Mouse (Mus musculus) gastrocnemius, postnatal 14 days (tissue): ENCODE data around the gene Bnip3. TPM values are rescaled to one million over a fixed set of nuclear protein-coding genes. Genes with fewer than 3 reads are reported as not detected.

Source experiments
- DNase-seq: peaks from one replicate; pipeline ENCODE4 v3.0.0; 2021; ENCODE audit warnings: mixed read lengths
- intact Hi-C: fragments of 180-260 bp; cut with DNase I; formaldehyde crosslinking; loops from one replicate; pipeline ENCODE4 v1.15.1; 2025; ENCODE audit warnings: low total_unique reads
- total RNA-seq, 2 experiments: library from RNA; stranded (reverse); gene quantifications; 2 replicates each; pipeline ENCODE4 v1.2.3; 2021

The Bnip3 gene
- total RNA-seq, 2 experiments from 2014 or later = 96.4 to 147 TPM

DNA sequence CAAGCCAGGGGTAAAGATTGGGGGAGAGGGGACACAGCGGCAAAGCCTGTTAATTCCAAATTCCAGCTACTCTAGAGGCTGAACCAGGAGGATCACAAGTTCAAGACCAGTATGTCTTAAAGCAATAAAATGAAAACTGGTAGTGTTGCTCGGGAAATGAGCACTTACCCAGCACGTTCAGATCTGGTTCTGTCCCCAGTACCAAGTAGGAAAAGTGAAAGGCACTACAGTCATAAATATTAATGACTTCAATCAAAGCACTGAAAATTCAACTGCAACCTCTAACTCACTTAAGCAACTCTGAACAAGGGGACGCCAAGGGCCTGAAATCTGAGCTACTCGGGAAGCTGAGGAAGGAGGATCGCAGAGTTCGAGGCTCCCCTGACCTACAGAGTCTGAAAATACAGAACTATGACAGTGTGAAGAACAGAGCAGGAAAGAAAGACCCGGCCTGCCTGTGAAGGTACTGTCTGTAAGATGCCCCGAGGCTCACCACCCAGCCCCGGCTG is 497 bp downstream of the Bnip3 start:
- no peak for DNase-seq
- intact Hi-C loops = no loop called here

DNA sequence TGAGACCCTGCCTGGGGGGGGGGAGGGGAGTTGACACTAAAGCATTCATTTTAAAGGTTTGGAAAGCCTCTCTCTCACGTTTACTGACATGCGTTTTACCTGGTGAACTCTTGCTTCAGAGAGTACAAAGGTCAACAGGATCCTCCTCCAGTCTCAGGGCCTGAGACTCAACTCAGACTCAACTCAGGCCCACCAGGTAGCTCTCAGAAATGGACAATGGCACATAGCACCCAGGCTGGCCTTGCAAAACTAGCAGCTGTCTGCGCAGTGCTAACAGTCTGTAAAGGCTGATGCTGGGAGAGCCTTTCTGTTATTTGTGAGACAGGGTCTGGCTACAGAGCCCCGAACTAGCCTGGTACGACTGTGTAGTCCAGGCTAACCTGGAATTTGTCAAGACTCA is 1.3 kb downstream of the Bnip3 start:
- intact Hi-C loops = no loop called here
- DNase-seq = no peak

DNA sequence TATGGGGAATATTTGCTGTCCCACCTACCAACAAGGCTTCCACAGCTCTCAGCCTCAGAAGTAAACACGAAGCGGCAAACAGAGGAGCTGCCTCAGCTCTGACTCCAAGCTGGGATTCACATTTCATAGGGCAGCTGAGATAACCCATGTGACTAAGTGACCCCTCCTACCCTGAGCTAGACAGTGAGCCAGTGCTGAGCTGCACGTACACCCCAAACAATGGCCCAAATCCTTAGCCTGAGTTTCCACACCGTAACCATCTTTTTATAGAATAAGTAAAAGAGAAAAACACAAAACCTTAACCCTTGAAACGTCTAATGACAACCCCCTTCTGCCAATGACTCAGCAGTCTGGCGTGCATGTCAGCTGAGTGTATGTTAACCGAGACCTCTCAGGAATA is 2.3 kb downstream of the Bnip3 start:
- DNase-seq = peak; percentile 20
- intact Hi-C loops = no loop called here

DNA sequence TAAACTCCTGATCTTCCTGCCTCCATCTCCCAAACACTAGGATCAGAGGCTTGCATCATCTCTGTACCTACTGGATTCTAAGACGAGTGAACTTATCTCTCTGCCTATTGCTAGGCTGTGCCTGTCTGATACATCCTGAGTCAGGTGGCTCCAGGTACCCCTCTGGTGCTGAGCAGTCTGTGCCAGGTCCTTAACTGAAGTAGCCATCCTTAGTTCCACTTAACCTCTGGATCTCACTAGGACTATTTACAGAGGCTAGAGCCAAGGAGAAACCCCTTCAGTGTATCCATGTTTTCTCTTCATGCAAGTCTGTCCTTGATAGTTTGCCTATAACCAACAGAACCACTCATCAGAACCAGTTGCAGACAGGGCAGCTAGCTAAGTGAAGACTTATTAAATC is 2.9 kb downstream of the Bnip3 start:
- no peak for DNase-seq
- intact Hi-C loops = no loop called here

DNA sequence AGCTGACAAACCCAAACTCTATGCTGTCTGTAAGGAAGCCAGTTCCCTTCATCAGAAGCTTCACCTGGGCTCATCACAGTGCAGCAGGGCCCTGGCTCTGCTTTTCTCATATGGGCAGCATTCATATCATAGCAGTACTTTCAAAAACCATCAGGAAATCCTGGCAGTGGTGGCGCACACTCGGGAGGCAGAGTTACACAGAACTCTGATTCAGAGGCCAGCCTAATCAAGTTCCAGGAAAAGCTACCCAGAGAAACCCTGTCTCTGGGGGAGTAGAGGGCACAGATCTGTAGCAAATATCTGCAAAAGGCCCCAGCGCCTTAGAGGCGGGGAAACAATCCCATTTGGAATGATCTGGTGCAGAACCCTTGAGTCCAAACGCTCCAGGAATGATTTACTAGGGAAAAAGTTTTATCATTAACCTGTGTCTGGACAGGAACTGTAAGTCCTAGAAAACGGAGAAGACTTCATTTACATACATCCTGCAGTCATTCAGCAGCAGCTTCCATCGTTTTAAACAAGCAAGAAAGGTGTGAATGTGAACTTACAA is 5.4 kb downstream of the Bnip3 start:
- intact Hi-C loops = no loop called here
- no peak for DNase-seq

DNA sequence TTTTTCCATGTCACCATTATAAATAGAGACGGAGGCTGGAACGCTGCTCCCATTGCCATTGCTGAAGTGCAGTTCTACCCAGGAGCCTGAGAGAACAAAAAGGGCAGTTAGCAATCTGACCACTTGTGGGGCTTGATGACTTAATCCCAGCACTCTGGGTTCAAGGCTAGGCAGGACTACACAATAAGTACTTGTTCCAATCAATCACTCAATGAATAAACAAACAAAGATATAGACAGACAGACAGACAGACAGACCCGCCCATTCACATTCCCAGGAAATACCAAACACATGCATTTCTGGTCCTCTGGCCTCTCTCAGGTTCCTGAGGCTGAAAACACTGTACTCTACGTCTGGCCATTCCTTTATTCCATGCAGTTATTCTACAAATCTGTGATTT is 10.6 kb downstream of the Bnip3 start:
- no peak for DNase-seq
- intact Hi-C loops = no loop called here

DNA sequence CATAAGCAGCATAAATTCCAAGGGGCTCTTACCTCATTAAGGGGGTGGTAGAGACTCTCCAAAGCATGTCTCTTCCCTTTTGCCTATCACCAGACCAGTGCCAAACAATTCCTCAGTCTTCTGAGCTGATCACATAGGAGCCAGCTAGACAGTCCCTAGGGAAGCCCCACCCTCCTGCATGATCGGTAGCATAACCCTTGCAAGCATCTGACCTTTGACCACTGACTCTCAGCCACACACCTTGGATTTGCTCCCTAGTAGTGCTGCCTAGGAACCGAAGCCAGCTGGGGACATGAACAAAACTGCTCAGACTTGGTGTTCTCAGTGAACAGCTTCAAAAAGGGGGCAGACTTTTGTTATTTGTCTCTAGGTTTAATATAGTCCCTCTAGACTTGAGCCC is 11.2 kb downstream of the Bnip3 start:
- no peak for DNase-seq
- intact Hi-C loops = no loop called here

DNA sequence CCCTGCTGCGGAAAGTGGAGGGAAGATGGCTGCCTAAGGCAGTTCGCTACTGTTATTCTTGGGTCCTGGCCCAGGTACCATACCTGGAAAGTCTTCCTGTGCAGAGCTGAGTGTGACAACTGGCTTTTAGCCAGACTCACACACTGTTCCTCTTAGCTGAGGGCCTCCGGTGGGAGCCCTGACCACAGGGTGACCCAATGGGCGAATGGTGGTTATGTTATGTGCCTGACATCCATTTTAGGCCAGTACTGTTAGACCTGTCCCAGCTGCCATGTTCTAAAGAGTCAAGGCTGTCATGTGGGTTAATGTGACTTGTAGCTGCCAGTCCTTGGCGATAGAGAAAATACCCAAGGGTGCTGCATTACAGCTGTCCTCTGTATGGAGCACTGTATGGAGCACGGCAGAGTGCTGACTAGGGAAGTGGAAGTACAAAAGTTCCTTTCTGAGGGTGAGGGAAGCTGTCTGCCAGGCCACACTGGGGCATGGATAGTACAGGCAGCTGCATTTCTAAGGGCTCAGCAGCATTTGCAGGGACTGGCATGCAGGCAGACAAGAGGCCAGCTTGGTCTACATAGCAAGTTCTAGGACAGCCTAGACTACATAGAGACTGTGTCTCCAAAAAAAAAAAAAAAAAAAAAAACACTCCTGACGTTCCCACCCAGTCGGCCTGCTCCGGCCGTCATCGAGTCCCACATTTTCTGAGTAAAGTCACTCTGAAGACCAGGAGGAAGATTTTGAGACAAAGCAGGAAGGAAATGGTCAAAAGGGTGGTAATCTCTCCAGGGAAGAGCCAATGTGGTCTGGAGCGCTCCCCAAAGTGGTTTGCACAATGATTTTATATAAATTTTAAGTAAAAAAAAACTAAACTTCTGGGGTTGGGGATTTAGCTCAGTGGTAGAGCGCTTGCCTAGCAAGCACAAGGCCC is 23.7 kb downstream of the Bnip3 start:
- no peak for DNase-seq
- intact Hi-C loops = no loop called here

DNA sequence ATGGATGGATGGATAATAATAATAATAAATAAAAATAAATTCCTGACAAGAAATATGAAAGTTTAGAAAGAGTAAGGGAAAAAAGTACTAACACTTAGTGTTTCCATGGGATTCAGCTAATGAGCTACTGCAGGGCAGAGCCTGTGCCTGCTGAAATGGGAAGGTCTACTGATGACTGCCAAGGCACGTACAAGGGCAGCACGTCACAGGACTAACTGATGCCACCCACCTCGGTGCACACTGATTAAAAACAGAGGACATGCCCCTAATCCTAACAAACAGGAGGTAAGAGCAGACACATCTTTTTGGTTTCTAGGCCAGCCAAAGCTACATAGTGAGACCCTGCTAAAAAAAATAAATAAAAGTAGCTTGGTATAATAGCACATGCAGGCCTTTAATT is 25.6 kb downstream of the Bnip3 start:
- no peak for DNase-seq
- intact Hi-C loops = no loop called here

DNA sequence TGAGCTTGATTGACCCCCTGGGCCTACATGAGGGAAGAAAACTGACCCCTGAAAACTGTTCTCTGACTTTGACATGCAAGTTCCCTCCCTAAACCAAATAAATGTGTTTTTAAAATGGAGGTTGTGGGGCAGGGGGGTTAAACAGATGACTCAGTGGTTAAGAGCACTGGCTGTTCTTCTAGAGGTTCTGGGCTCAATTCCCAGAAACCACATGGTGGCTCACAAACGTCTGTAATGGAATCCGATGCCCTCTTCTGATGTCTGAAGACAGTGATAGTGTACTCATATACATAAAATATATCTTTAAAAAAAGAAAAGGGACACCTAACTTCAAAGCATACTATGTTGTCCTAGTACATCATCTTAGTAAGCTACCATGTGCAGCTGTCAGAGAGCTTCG is 34.3 kb downstream of the Bnip3 start:
- no peak for DNase-seq
- intact Hi-C loops = loop anchor here (2.0 kb wide), 1 partner anchor 42 kb away; no protein-coding TSS in a partner anchor

DNA sequence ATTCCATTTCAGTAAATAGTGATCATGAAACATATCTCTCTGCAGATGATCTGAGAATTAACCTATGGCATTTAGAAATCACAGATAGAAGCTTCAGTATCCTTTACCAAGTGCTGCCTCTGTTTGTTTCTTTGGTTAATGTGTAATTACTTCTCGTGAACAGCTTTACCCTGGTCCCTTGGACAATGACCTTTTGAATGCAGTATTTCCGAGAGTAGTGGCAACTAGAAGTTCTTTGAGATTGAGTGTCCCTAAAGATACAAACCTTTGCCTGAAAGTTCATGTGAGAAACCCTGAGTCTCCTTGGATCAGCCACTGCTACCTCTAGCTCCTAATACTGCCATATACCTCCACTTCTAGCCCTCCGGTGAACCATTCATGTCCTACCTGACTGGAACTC is 36.4 kb downstream of the Bnip3 start:
- DNase-seq = no peak
- intact Hi-C loops = no loop called here

DNA sequence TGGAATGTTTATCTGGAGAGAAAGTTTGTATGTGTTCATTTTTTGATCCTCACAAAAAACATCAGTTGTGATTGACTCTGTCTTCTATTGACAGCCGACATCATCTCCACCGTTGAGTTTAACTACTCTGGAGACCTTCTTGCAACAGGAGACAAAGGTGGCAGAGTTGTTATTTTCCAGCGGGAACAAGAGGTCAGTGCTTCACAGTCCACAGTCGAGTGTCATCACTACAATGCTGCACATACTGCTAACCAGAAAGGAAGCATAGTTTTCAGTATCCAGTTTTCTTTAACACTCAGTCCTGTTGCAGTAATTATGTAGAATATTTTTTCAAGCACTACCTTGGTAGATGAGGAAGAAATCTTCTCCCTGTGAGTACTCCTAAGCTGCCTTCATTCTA is 41.0 kb downstream of the Bnip3 start:
- intact Hi-C loops = no loop called here
- DNase-seq = no peak

DNA sequence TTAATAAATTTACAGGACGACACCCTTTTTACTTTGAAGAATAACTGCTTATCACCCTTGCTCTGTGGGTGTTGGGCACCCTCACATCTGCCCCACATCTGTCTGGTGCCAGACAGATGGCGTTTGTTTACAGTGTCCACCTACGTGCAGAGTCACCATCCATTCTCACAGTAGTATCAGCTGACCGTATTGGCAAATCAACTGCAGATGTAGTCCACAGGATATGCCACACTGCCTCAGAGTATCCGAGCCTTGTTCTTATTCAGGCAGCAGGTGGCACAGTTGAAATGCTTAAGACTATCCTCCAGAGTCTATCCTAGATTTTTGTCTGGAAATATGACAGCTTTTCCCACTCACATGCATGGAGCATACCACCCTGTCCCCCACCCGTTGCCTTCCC is 42.0 kb downstream of the Bnip3 start:
- DNase-seq = no peak
- intact Hi-C loops = no loop called here

DNA sequence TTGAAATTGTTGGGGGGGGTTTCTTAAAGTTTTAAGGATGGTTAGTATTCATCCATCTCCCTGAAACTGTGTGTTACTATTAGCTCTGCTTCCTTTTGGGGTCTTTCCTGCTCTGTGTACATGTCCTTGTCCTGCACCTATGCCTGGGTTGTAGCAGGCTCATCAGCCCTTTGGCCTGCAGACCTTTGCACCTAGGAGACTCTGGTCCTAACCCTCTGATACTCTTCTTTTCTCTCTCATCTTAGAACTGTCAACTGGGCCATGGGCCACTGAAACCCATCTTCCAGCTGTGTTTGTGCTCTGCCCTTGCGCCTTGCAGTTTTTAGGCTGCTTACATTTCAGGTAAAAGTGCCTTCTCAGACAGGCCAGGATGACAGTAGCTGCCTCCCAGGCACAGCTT is 44.5 kb downstream of the Bnip3 start:
- intact Hi-C loops = no loop called here

DNA sequence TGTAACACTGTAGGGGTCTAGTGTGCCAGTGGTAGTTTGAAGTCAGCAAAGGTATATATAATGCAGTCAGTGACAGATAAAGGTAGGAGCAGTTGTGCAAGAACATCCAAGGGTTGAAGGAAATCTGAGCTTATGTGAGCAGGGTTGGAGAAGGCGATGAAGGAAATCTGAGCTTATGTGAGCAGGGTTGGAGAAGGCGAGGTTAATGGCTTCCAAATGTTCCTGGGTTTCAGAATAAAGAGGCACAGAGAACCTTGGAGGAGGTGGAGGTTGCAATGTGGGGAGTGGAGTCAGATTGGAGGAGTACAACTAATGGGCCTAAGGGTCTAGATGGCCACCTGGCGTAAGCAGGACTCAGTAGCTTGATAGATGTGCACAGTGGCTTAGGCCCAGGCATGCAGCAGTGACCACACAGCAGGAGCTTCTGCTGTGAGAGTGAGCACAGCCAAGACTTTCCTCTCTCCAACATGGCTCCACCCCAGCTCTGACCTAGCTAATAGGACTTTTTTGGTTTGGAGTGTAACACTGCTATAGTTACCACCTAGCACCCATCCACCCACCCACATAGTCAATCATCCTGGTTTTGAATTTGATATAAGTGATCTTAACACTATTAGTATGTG is 45.3 kb downstream of the Bnip3 start:
- DNase-seq = no peak

More for the DNA sequence above, 44.5 kb downstream of the Bnip3 start:
- no peak for DNase-seq

DNA sequence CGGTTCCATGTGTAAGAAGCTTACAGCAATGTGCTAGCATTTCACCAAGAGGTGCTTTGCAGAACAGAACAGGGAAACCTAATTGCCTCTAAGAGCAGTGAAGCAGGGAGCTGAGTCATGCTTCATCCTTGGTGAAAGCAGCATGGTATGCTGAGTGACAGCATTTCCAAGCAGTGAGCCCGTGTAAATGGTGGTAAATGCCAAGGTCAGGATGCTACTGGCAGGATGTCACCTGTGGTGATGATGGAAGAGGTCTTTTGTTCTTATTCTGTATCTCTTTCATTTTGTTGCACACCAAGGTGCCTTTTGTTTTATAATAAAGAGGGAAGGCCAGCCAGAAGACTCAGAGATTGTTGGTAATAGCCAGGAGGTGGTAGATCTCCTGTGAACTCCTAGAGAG is 52.6 kb downstream of the Bnip3 start:
- DNase-seq = no peak
- intact Hi-C loops = no loop called here

More for the DNA sequence above, 45.3 kb downstream of the Bnip3 start:
- intact Hi-C loops = no loop called here

DNA sequence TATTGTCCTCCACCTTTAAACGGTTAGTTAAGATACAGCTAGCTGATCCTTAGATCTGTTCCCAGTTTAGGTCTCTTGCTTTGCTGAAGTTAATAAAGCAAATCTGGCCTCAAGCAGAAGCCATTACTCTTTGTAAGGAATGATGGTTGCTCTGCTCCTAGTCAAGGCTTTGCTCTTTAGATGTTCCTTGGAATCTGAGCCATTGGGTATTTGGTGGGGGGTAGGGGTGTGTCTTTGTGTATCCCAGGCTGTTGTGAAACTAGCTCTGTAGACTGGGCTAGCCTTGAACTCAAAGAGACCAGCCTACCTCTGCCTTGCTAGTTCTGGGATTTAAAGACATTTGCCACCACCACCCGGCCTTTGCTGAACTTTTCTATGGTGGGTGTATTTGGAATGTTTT is 55.1 kb downstream of the Bnip3 start:
- DNase-seq = no peak
- intact Hi-C loops = no loop called here

DNA sequence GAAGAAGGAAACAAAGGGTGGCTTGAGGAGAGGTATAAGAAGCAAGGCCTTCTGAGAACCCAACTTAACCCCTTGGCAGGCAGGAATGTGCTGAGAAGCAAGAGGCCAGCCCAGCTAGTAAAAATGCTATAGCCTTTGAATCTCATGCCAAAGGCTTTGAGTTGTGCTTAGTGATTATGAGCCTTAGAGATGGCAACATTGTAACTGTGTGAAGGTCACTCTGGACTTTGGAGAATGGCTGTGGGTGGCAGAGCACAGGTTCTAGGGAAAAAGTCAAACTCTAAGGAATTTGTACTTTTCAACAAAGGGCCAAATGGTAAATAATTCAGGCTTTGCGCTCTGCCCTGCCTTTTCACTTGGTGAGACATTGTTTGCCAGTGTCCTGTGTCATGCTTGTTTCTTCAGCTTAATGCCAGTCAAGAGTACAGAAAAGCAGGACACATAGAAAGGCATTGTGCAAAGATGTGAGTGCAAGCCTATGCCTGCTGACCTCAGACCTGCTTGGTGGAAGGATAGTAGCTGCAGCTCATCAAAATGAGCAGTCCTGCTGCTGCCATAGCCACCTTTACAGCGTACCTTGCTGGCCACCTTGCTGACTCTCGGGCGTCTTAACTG is 55.8 kb downstream of the Bnip3 start:
- intact Hi-C loops = no loop called here

DNA sequence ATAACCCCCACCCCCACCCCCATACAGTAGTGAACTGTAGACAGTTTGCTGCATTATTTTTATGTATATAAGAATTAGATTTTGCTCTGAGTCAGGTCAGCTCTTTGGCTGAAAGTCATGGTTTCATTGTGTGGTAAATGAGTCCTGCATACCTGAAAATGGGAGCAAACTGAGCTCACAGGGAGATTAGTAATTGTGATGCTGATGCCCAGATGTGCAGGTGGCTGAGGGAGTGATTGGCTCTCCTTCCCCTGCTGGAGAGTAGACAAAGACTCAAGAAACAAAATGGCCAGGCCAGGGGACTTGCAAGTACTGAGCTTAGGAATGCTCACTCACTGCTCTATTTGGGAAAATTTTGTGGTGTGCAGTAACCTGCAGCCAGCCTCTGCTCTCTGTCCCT is 59.2 kb downstream of the Bnip3 start:
- intact Hi-C loops = no loop called here
- no peak for DNase-seq

More for the DNA sequence above, 55.8 kb downstream of the Bnip3 start:
- no peak for DNase-seq
